Mouse (Mus musculus): Measurements from ENCODE around the gene Hip1r. TPM values are rescaled to one million over a fixed set of nuclear protein-coding genes. Genes with fewer than 3 reads are reported as not detected.

Hip1r gene
- polyA plus RNA-seq, 1 experiment = 53.6 TPM

GRCm38 (mm10) chr5:124031068-124031955, 57.9 kb downstream of the Hip1r start:
- 2% methylated on average over 26 of the region's 26 CpGs for WGBS
- TF ChIP-seq CTCF (IDR thresholded peaks at IDR 0.05; ENCODE audit: control insufficient read depth, insufficient read depth, low read length) (no peak), POLR2A (IDR thresholded peaks at IDR 0.05; ENCODE audit: borderline replicate concordance, control insufficient read depth, low read depth, low read length) (no peak)
- H3K4me3 ChIP-seq (replicated peaks; ENCODE audit: control insufficient read depth, low read depth, low read length) = peak overlapping the region; percentile 92
- H3K27ac ChIP-seq (ENCODE audit: control insufficient read depth, insufficient read depth, low read depth, low read length, poor library complexity) = peak overlapping the region; percentile 84
- peaks cover 8% of the 10 kb centered on the region for H3K4me1 ChIP-seq (ENCODE audit: control insufficient read depth, insufficient read depth, low read length)

- TF ChIP-seq CTCF (IDR thresholded peaks at IDR 0.05; ENCODE audit: control insufficient read depth, insufficient read depth, low read length) (no peak), POLR2A (IDR thresholded peaks at IDR 0.05; ENCODE audit: borderline replicate concordance, control insufficient read depth, low read depth, low read length) (peak; percentile 73; the same call in 1 of the 2 replicates)
- Histone ChIP-seq H3K27ac (ENCODE audit: control insufficient read depth, insufficient read depth, low read depth, low read length, poor library complexity) (peak within 1 kb of the TSS; percentile 84), H3K4me3 (replicated peaks; ENCODE audit: control insufficient read depth, low read depth, low read length) (peak within 1 kb of the TSS; percentile 92), H3K4me1 (ENCODE audit: control insufficient read depth, insufficient read depth, low read length) (peaks cover 8% of the 10 kb centered on the region)
- WGBS = under 1% methylated on average over 52 of the region's 52 CpGs
These were observed 58.6 kb downstream of the Hip1r start, which contains the start of gene Vps37b for GRCm38 (mm10) chr5:124032001-124032508. Vps37b (minus strand) TSS chr5:124032270.

- 32% methylated on average over 11 of the region's 11 CpGs for WGBS
- no peak overlapping the region for H3K4me3 ChIP-seq (replicated peaks; ENCODE audit: control insufficient read depth, low read depth, low read length)
- H3K4me1 ChIP-seq (ENCODE audit: control insufficient read depth, insufficient read depth, low read length) = peaks cover 6% of the 10 kb centered on the region
- TF ChIP-seq POLR2A (IDR thresholded peaks at IDR 0.05; ENCODE audit: borderline replicate concordance, control insufficient read depth, low read depth, low read length) (no peak), CTCF (IDR thresholded peaks at IDR 0.05; ENCODE audit: control insufficient read depth, insufficient read depth, low read length) (no peak)
- H3K27ac ChIP-seq (ENCODE audit: control insufficient read depth, insufficient read depth, low read depth, low read length, poor library complexity) = no peak overlapping the region
These were observed 61.0 kb downstream of the Hip1r start for GRCm38 (mm10) chr5:124034471-124034870.

- H3K27ac ChIP-seq (ENCODE audit: control insufficient read depth, insufficient read depth, low read depth, low read length, poor library complexity) = no peak overlapping the region
- H3K4me3 ChIP-seq (replicated peaks; ENCODE audit: control insufficient read depth, low read depth, low read length) = no peak overlapping the region
- 61% methylated on average over 9 of the region's 9 CpGs for WGBS
- peaks cover 4% of the 10 kb centered on the region for H3K4me1 ChIP-seq (ENCODE audit: control insufficient read depth, insufficient read depth, low read length)
- TF ChIP-seq CTCF (IDR thresholded peaks at IDR 0.05; ENCODE audit: control insufficient read depth, insufficient read depth, low read length) (no peak), POLR2A (IDR thresholded peaks at IDR 0.05; ENCODE audit: borderline replicate concordance, control insufficient read depth, low read depth, low read length) (no peak)
These were observed 62.0 kb downstream of the Hip1r start for GRCm38 (mm10) chr5:124035406-124035805.

- no peak overlapping the region for H3K4me3 ChIP-seq (replicated peaks; ENCODE audit: control insufficient read depth, low read depth, low read length)
- no peak for TF ChIP-seq POLR2A (IDR thresholded peaks at IDR 0.05; ENCODE audit: borderline replicate concordance, control insufficient read depth, low read depth, low read length)
- no peak for TF ChIP-seq CTCF (IDR thresholded peaks at IDR 0.05; ENCODE audit: control insufficient read depth, insufficient read depth, low read length)
- 37% methylated on average over 8 of the region's 8 CpGs for WGBS
- H3K4me1 ChIP-seq (ENCODE audit: control insufficient read depth, insufficient read depth, low read length) = peaks cover 4% of the 10 kb centered on the region
- H3K27ac ChIP-seq (ENCODE audit: control insufficient read depth, insufficient read depth, low read depth, low read length, poor library complexity) = no peak overlapping the region
These were observed 62.4 kb downstream of the Hip1r start for GRCm38 (mm10) chr5:124035806-124036205.

- Histone ChIP-seq H3K27ac (ENCODE audit: control insufficient read depth, insufficient read depth, low read depth, low read length, poor library complexity) (no peak overlapping the region), H3K4me1 (ENCODE audit: control insufficient read depth, insufficient read depth, low read length) (peaks cover 4% of the 10 kb centered on the region), H3K4me3 (replicated peaks; ENCODE audit: control insufficient read depth, low read depth, low read length) (no peak overlapping the region)
- no peak for TF ChIP-seq POLR2A (IDR thresholded peaks at IDR 0.05; ENCODE audit: borderline replicate concordance, control insufficient read depth, low read depth, low read length)
- no peak for TF ChIP-seq CTCF (IDR thresholded peaks at IDR 0.05; ENCODE audit: control insufficient read depth, insufficient read depth, low read length)
- WGBS = 40% methylated on average over 6 of the region's 6 CpGs
These were observed 62.9 kb downstream of the Hip1r start for GRCm38 (mm10) chr5:124036341-124036740.

- no peak overlapping the region for H3K4me3 ChIP-seq (replicated peaks; ENCODE audit: control insufficient read depth, low read depth, low read length)
- H3K4me1 ChIP-seq (ENCODE audit: control insufficient read depth, insufficient read depth, low read length) = peaks cover 4% of the 10 kb centered on the region
- 42% methylated on average over 5 of the region's 5 CpGs for WGBS
- H3K27ac ChIP-seq (ENCODE audit: control insufficient read depth, insufficient read depth, low read depth, low read length, poor library complexity) = no peak overlapping the region
- no peak for TF ChIP-seq CTCF (IDR thresholded peaks at IDR 0.05; ENCODE audit: control insufficient read depth, insufficient read depth, low read length)
- TF ChIP-seq POLR2A (IDR thresholded peaks at IDR 0.05; ENCODE audit: borderline replicate concordance, control insufficient read depth, low read depth, low read length) = no peak
These were observed 63.4 kb downstream of the Hip1r start for GRCm38 (mm10) chr5:124036836-124037235.

- peaks cover 4% of the 10 kb centered on the region for H3K4me1 ChIP-seq (ENCODE audit: control insufficient read depth, insufficient read depth, low read length)
- TF ChIP-seq POLR2A (IDR thresholded peaks at IDR 0.05; ENCODE audit: borderline replicate concordance, control insufficient read depth, low read depth, low read length) (no peak), CTCF (IDR thresholded peaks at IDR 0.05; ENCODE audit: control insufficient read depth, insufficient read depth, low read length) (no peak)
- 72% methylated on average over 6 of the region's 6 CpGs for WGBS
- no peak overlapping the region for H3K4me3 ChIP-seq (replicated peaks; ENCODE audit: control insufficient read depth, low read depth, low read length)
- no peak overlapping the region for H3K27ac ChIP-seq (ENCODE audit: control insufficient read depth, insufficient read depth, low read depth, low read length, poor library complexity)
These were observed 66.2 kb downstream of the Hip1r start for GRCm38 (mm10) chr5:124039602-124040001.

Data from bone marrow, adult 2 months (tissue).